Mouse (Mus musculus) heart, embryonic 12.5 days (tissue): ENCODE measurements at regions not wholly inside any gene's neighbourhood (a gene's known extent, or its start where the extent isn't known, plus 50 kb on each side); places are given as distances from the start of the nearest gene placed in this dataset.

ENCODE experiments used
- ATAC-seq: fragments of 200-750 bp; cut with Nextera tagmentation; 2 replicates; pipeline ENCODE4 v1.8.0; 2017; ENCODE audit warnings: moderate TSS enrichment, moderate library complexity; ENCODE audit not compliant: insufficient number of reproducible peaks, low FRiP score
- H3K27ac ChIP-seq: fragments of 300-500 bp; sonication (generic); 2 replicates; pipeline ENCODE4 v1.5.1; 2016; ENCODE audit warnings: mild to moderate bottlenecking, moderate library complexity; ENCODE audit not compliant: poor library complexity, severe bottlenecking
- H3K27me3 ChIP-seq: fragments of 300-500 bp; sonication (generic); replicated peaks from 2 replicates; pipeline ENCODE4 v1.6.1; 2016; ENCODE audit warnings: mild to moderate bottlenecking, moderate library complexity
- H3K36me3 ChIP-seq: fragments of 300-500 bp; sonication (generic); 2 replicates; pipeline ENCODE4 v1.6.1; 2016; ENCODE audit warnings: mild to moderate bottlenecking, moderate library complexity
- H3K4me1 ChIP-seq: fragments of 300-500 bp; sonication (generic); replicated peaks from 2 replicates; pipeline ENCODE4 v1.6.1; 2016; ENCODE audit warnings: mild to moderate bottlenecking
- H3K4me2 ChIP-seq: fragments of 300-500 bp; sonication (generic); 2 replicates; pipeline ENCODE4 v1.6.1; 2016; ENCODE audit warnings: mild to moderate bottlenecking, moderate library complexity
- H3K4me3 ChIP-seq: fragments of 300-500 bp; sonication (generic); 2 replicates; pipeline ENCODE4 v1.5.1; 2016; ENCODE audit warnings: mild to moderate bottlenecking
- H3K9ac ChIP-seq: fragments of 300-500 bp; sonication (generic); 2 replicates; pipeline ENCODE4 v1.6.1; 2016; ENCODE audit warnings: mild to moderate bottlenecking, moderate library complexity
- H3K9me3 ChIP-seq: fragments of 300-500 bp; sonication (generic); replicated peaks from 2 replicates; pipeline ENCODE4 v1.6.1; 2016; ENCODE audit warnings: mild to moderate bottlenecking, moderate library complexity
- WGBS: fragments of 180-500 bp; shearing (Covaris S2); methylation state at CpG from one replicate; pipeline ENCODE4 v1.1.7; 2016; 5-methylcytosine and 5-hydroxymethylcytosine counted together

DNA sequence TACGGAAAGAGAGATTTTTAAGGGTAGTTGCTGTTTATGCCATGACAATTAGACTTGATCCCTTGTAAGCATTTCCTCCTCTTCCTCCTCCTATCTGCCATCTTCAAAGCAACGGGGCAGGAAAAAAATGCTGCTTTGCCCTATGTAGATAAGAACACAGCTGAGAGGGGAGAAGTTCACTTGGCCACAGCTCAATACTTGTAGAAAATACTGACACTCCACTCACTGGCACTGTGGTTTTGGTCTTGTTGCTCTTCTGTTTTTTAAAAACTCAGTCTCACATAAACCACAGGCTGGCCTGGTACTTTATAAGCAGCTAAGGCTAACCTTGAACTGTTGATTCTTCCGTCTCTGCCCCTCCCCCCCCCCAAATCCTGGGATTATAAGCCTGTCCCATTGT is 172.9 kb upstream of the Id2 start:
- whole genome bisulfite sequencing, result 40% methylated on average over 3 of the region's 3 CpGs
- Histone ChIP-seq H3K9me3 (no peaks in the 10 kb centered on the region), H3K27me3 (no peaks in the 10 kb centered on the region), H3K9ac (no peak overlapping the region), H3K27ac (no peak overlapping the region), H3K4me1 (peaks cover 48% of the 10 kb centered on the region), H3K4me2 (no peak overlapping the region), H3K4me3 (no peak overlapping the region), H3K36me3 (no peaks in the 10 kb centered on the region)
- no peak for ATAC-seq

DNA sequence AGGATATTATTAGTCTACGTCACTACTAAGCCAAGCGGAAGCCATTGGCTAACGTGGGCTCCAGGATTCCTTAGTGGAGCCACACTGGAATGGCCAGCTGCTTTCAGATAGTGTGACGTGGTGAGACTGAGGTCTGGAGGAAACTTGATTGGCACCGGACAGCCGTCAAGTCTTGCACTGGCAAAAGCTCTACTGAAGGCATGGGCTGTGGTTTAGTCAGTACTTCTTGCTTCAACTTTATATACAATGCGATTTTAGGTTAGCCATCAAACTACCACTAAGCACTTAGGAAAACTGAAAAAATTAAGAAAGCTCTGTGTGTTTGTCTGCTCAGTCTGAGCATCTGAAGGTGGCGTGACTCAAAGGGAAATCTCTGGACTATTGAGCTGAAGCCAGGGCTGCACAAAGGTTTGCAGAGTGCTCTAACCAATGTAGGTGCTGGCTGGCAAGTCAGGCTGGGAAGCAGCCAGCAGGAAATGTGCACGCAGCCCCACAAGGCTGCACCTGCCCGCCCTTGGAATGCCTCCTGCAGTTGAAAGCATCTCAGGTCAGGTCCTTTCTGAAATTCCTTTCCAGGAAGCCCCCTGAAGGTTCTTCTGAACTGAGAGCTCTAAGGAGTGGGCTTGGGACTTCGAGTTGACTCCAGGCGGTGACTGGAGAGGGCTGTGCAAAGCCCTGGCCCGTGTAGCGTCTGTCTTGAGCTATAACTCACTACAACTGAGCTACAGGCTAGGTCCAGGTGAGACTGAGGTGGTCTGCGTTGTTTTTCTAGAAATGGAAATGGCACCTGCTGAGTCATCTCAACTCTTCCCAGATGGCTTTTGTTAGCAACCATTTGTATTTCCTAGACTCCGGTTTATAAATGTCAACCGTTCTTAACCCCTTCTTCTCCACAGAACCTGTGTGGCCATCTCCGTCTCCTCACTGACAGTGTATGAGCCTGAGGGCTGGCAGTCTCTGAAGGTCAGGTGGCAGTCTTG is 172.2 kb upstream of the Id2 start:
- Histone ChIP-seq H3K27ac (no peak overlapping the region), H3K4me1 (peaks cover 43% of the 10 kb centered on the region), H3K36me3 (no peaks in the 10 kb centered on the region), H3K9ac (no peak overlapping the region), H3K4me2 (no peak overlapping the region), H3K9me3 (no peaks in the 10 kb centered on the region), H3K4me3 (no peak overlapping the region), H3K27me3 (no peaks in the 10 kb centered on the region)
- no peak for ATAC-seq
- WGBS, result 64% methylated on average over 18 of the region's 18 CpGs

DNA sequence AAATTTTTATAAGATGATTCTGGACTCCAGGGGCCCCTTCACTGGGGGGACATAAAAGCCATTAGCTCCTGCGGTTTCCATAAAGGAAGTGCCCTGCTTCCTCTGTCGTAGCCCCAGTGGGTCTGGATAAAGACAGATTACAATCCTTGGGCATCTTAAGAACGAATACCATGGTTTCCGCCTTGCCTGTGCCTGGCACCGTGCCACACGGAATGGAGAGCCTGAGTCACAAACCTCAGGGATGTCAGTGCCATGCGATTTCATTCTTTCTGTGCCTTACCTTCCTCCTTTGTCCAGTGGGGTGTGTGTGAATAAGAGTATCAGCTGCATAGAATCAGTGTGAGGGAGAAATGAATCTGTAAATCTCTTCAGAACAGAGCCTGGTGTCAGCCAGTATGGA is 171.4 kb upstream of the Id2 start:
- Histone ChIP-seq H3K27me3 (no peaks in the 10 kb centered on the region), H3K4me2 (no peak overlapping the region), H3K9me3 (no peaks in the 10 kb centered on the region), H3K4me1 (peaks cover 40% of the 10 kb centered on the region), H3K27ac (no peak overlapping the region), H3K9ac (no peak overlapping the region), H3K36me3 (no peaks in the 10 kb centered on the region), H3K4me3 (no peak overlapping the region)
- 66% methylated on average over 7 of the region's 7 CpGs for WGBS
- no peak for ATAC-seq

DNA sequence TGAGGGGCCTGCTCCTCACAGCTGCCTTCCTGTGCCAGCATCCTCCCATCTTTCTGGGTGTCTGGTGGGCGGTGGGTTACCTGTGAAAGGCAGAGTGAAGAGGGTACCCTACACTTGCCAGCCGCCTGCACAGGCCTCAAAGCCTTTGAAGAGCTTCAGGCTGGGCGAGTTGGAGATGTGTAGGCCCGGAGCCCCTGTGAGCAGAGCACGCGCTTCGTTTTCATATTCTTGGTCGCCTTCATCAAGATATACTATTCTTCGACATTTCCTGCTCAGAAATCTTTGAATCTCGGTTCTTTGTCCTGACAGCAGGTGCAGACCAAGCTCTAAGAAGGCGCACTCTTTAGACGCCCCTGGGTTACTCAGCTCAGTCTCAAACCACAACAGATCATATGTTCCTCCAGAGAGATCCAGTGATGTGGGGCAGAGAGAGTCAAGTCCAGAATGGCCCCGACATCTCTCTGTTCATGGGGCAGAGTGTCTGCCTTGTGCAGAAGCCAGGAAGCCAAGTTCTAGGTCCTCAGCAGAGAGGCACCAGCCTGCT is 170.7 kb upstream of the Id2 start:
- peaks cover 36% of the 10 kb centered on the region for H3K4me1 ChIP-seq
- H3K9me3 ChIP-seq, result no peaks in the 10 kb centered on the region
- ATAC-seq, result no peak
- H3K4me3 ChIP-seq, result no peak overlapping the region
- H3K27me3 ChIP-seq, result no peaks in the 10 kb centered on the region
- 84% methylated on average over 13 of the region's 13 CpGs for WGBS
- H3K27ac ChIP-seq, result no peak overlapping the region
- H3K4me2 ChIP-seq, result no peak overlapping the region
- no peaks in the 10 kb centered on the region for H3K36me3 ChIP-seq
- no peak overlapping the region for H3K9ac ChIP-seq

- Histone ChIP-seq H3K9me3 (no peaks in the 10 kb centered on the region), H3K27me3 (no peaks in the 10 kb centered on the region), H3K4me2 (no peak overlapping the region), H3K27ac (no peak overlapping the region), H3K36me3 (no peaks in the 10 kb centered on the region), H3K9ac (no peak overlapping the region), H3K4me3 (no peak overlapping the region), H3K4me1 (peaks cover 36% of the 10 kb centered on the region)
- WGBS, result 54% methylated on average over 17 of the region's 17 CpGs
- no peak for ATAC-seq
Observed at GRCm38 (mm10) chr12:25266701-25267571, 170.0 kb upstream of the Id2 start.

DNA sequence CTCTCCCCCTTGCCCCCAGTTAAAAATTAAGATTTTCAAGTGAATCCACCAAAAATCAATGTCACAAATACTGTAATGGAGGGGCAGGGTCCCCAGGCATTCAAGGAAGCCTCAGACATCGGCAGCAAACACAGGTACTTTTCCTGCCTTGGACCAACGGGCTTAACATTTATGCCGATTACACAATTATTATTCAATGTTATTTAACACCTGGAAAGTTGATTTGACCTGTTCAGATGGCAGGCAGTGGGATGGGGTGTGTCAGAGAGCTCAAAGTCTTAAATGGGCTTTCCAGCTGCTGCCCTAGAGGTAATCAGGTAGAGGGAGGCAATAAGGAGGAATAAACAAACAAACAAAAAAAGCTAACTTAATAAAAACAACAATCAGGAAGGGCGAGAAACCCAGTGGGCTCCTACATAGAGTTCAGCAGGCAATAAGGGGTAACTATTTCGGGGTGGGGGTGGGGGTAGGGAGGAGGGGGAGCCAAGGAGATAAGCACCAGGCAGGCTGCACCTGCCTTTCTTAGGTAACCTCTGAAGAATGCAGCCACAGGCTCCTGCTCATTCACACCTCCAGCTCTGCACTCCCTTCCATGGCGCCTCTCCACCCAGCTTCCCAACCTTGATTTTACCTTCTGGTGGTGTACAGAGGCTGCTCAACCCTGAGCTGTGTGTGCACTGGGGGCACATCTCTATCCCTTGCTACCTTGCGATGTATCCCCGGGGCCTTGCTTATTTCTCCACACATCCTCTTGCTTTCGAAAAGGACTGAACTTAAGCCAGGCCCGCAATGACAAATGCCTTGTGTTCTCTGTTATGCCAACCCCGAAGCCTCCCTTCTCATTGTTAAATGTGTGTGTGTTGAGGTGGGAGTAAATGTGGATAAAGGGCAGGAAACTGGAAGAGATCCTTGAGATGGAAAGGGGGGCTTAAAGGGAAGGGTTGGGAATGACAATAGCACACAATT is 168.9 kb upstream of the Id2 start:
- H3K27ac ChIP-seq, result no peak overlapping the region
- WGBS, result 62% methylated on average over 11 of the region's 11 CpGs

GRCm38 (mm10) chr12:25265066-25265465 is 168.1 kb upstream of the Id2 start:
- no peak overlapping the region for H3K4me2 ChIP-seq

More for the DNA sequence above, 168.9 kb upstream of the Id2 start:
- Histone ChIP-seq H3K27me3 (no peaks in the 10 kb centered on the region), H3K4me1 (peaks cover 36% of the 10 kb centered on the region), H3K9me3 (no peaks in the 10 kb centered on the region), H3K4me3 (no peak overlapping the region), H3K36me3 (no peaks in the 10 kb centered on the region), H3K4me2 (no peak overlapping the region), H3K9ac (no peak overlapping the region)
- no peak for ATAC-seq

DNA sequence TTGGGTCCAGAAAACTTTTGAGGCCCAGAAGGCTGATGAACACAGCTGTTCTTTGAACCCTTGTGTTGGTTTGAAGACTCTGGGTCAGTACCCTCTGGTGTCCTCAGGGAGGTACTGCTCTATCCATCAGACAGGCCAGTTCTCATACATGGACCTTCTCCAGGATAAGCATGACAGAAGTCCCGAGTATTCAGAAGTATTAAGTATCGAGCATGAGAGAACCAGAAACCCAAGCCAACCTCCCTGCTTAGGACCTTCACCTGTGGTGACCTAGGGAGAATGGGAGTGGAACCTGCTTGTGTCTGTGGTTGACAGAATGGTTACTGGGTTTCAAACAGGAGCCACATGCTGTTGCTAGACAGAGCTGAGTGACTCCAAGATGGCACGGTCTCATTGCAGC is 167.5 kb upstream of the Id2 start:
- Histone ChIP-seq H3K27ac (no peak overlapping the region), H3K4me1 (peaks cover 26% of the 10 kb centered on the region), H3K4me2 (no peak overlapping the region), H3K9me3 (no peaks in the 10 kb centered on the region), H3K27me3 (no peaks in the 10 kb centered on the region), H3K9ac (no peak overlapping the region), H3K4me3 (no peak overlapping the region), H3K36me3 (no peaks in the 10 kb centered on the region)
- no peak for ATAC-seq
- WGBS, result 82% methylated on average over 3 of the region's 3 CpGs

More at GRCm38 (mm10) chr12:25265066-25265465, 168.1 kb upstream of the Id2 start:
- Histone ChIP-seq H3K36me3 (no peaks in the 10 kb centered on the region), H3K4me3 (no peak overlapping the region), H3K9me3 (no peaks in the 10 kb centered on the region), H3K9ac (no peak overlapping the region), H3K4me1 (peaks cover 33% of the 10 kb centered on the region), H3K27ac (no peak overlapping the region), H3K27me3 (no peaks in the 10 kb centered on the region)
- ATAC-seq, result no peak
- WGBS, result 86% methylated on average over 13 of the region's 13 CpGs

- Histone ChIP-seq H3K4me3 (no peak overlapping the region), H3K27me3 (no peaks in the 10 kb centered on the region), H3K9ac (no peak overlapping the region), H3K36me3 (no peaks in the 10 kb centered on the region), H3K4me1 (peaks cover 12% of the 10 kb centered on the region), H3K9me3 (no peaks in the 10 kb centered on the region), H3K4me2 (no peak overlapping the region), H3K27ac (no peak overlapping the region)
- WGBS, result 77% methylated on average over 3 of the region's 3 CpGs
- ATAC-seq, result no peak
Observed at GRCm38 (mm10) chr12:25262461-25262860, 165.5 kb upstream of the Id2 start.

DNA sequence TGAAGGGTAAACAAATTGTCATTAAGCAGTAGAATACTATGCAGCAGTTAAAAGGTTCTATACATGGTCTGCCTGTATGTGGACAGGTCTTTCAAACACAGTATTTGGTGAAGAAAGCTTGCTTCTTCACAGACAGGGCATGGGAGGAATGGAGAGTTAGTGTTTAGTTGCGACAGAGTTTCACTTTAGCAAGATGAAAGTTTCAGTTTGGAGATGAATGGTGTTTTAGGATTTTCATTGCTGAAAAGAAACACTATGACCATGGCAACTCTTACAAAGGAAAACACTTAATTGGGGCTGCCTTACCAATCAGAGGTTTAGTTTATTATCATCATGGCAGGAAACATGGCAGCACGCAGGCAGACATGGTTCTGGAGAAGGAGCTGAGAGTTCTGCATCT is 162.2 kb upstream of the Id2 start:
- 84% methylated on average over 2 of the region's 2 CpGs for WGBS

More for the DNA sequence above, 162.2 kb upstream of the Id2 start:
- no peak overlapping the region for H3K9ac ChIP-seq
- no peaks in the 10 kb centered on the region for H3K27me3 ChIP-seq
- H3K4me3 ChIP-seq, result no peak overlapping the region
- H3K4me2 ChIP-seq, result no peak overlapping the region
- ATAC-seq, result no peak
- no peaks in the 10 kb centered on the region for H3K36me3 ChIP-seq
- no peak overlapping the region for H3K27ac ChIP-seq
- no peaks in the 10 kb centered on the region for H3K9me3 ChIP-seq
- H3K4me1 ChIP-seq, result peaks cover 13% of the 10 kb centered on the region
